Mouse (Mus musculus) forebrain, embryonic 15.5 days (tissue): Measurements from ENCODE around the gene Crtc1. TPM values are rescaled to one million over a fixed set of nuclear protein-coding genes. Genes with fewer than 3 reads are reported as not detected.
A peak's percentile ranks its signal among the peaks of the same experiment; 100 is the strongest.

Experiments used
- ATAC-seq: fragments of 200-750 bp; cut with Nextera tagmentation; replicated peaks from 2 replicates; pipeline ENCODE4 v1.8.0; 2017; ENCODE audit warnings: mild to moderate bottlenecking, moderate TSS enrichment, moderate library complexity
- H3K27ac ChIP-seq: fragments of 300-500 bp; sonication (generic); replicated peaks from 2 replicates; pipeline ENCODE4 v1.5.1; 2015; ENCODE audit warnings: mild to moderate bottlenecking, inconsistent platforms
- H3K27me3 ChIP-seq: fragments of 300-500 bp; sonication (generic); 2 replicates; pipeline ENCODE4 v1.6.1; 2015; ENCODE audit warnings: inconsistent platforms
- H3K36me3 ChIP-seq: fragments of 300-500 bp; sonication (generic); 2 replicates; pipeline ENCODE4 v1.6.1; 2015; ENCODE audit warnings: mild to moderate bottlenecking, inconsistent platforms
- H3K4me1 ChIP-seq: fragments of 300-500 bp; sonication (generic); 2 replicates; pipeline ENCODE4 v1.6.1; 2015; ENCODE audit warnings: inconsistent platforms
- H3K4me2 ChIP-seq: fragments of 300-500 bp; sonication (generic); replicated peaks from 2 replicates; pipeline ENCODE4 v1.6.1; 2015; ENCODE audit warnings: mild to moderate bottlenecking, inconsistent platforms
- H3K4me3 ChIP-seq: fragments of 300-500 bp; sonication (generic); 2 replicates; pipeline ENCODE4 v1.5.1; 2015; ENCODE audit warnings: mild to moderate bottlenecking, inconsistent platforms
- H3K9ac ChIP-seq: fragments of 300-500 bp; sonication (generic); replicated peaks from 2 replicates; pipeline ENCODE4 v1.6.1; 2015; ENCODE audit warnings: mild to moderate bottlenecking, inconsistent platforms
- H3K9me3 ChIP-seq: fragments of 300-500 bp; sonication (generic); 2 replicates; pipeline ENCODE4 v1.6.1; 2016; ENCODE audit warnings: inconsistent platforms
- WGBS: fragments of 180-500 bp; shearing (Covaris S2); methylation state at CpG from one replicate; pipeline ENCODE4 v1.1.7; 2015; ENCODE audit warnings: mixed read lengths; 5-methylcytosine and 5-hydroxymethylcytosine counted together
- polyA plus RNA-seq: library from polyadenylated mRNA; unstranded; fragments of >200 nt; fragmentation: Nextera tagmentation; extraction: Ambion mirVana; gene quantifications from 2 replicates; pipeline ENCODE4 v1.2.1, GENCODE M21; 2015

Crtc1 gene
- 41.0 and 42.2 TPM in 2 replicates for polyA plus RNA-seq

GRCm38 (mm10) chr8:70439055-70439847, at the start of gene Crtc1:
TSS of gene Crtc1 (minus strand) at chr8:70439579.
- Histone ChIP-seq H3K27me3 (no peaks in the 10 kb centered on the region), H3K36me3 (no peaks in the 10 kb centered on the region), H3K4me2 (peak within 1 kb of the TSS; percentile 79), H3K27ac (peak within 1 kb of the TSS; percentile 83), H3K4me3 (peak within 1 kb of the TSS; percentile 52), H3K9ac (peak within 1 kb of the TSS; percentile 71), H3K4me1 (peaks cover 27% of the 10 kb centered on the region), H3K9me3 (no peaks in the 10 kb centered on the region)
- under 1% methylated on average over 66 of the region's 70 CpGs for WGBS
- peak; percentile 98 for ATAC-seq

DNA sequence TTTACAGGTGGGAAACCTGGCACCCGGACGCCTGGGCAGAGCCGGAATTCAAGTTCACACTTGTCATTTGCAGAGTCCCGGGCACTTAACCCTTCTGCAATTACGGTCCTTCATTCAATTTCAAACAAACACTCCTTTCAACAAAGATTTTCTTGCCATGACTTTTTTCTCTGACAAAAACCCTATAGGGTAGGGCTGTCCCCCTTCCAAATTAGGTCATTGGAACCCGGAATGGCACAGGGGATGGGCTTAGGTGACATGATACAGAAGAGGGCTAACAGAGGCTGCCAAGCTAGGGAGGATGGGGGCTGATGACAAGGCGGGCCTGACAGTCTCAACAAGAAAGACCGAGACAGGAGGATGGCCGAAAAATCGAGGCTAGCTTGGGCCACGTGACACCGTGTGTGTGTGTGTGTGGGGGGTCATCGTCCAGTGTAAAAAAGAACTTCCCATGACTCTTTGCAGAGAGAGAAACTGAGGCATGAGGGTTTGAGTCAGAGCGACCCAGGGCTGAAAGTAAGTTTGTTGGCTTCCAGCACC, 49.6 kb upstream of the Crtc1 start:
- peaks cover 44% of the 10 kb centered on the region for H3K4me1 ChIP-seq
- peaks cover 95% of the 10 kb centered on the region for H3K27me3 ChIP-seq
- H3K9ac ChIP-seq: no peak overlapping the region
- peak overlapping the region; percentile 11; the same call in 1 of the 2 replicates for H3K4me2 ChIP-seq
- H3K4me3 ChIP-seq: no peak overlapping the region
- no peaks in the 10 kb centered on the region for H3K36me3 ChIP-seq
- 3% methylated on average over 14 of the region's 14 CpGs for WGBS
- ATAC-seq: no peak
- H3K27ac ChIP-seq: no peak overlapping the region
- H3K9me3 ChIP-seq: no peaks in the 10 kb centered on the region

- WGBS: 4% methylated on average over 55 of the region's 55 CpGs
- Histone ChIP-seq H3K36me3 (no peaks in the 10 kb centered on the region), H3K9ac (peak overlapping the region; percentile 6; the same call in 1 of the 2 replicates), H3K27me3 (peaks cover 92% of the 10 kb centered on the region), H3K27ac (no peak overlapping the region), H3K4me3 (peak overlapping the region; percentile 23), H3K9me3 (no peaks in the 10 kb centered on the region), H3K4me2 (peak overlapping the region; percentile 83), H3K4me1 (peaks cover 36% of the 10 kb centered on the region)
- ATAC-seq: no peak
Measured at GRCm38 (mm10) chr8:70487993-70488796, 48.8 kb upstream of the Crtc1 start.

GRCm38 (mm10) chr8:70486941-70487520, 47.7 kb upstream of the Crtc1 start, which contains the start of gene Tmem59l:
TSS of gene Tmem59l (minus strand) at chr8:70487358.
- WGBS: 3% methylated on average over 33 of the region's 33 CpGs
- ATAC-seq: peak; percentile 58
- Histone ChIP-seq H3K36me3 (no peaks in the 10 kb centered on the region), H3K4me2 (peak within 1 kb of the TSS; percentile 83), H3K27me3 (peaks cover 82% of the 10 kb centered on the region), H3K4me1 (peaks cover 26% of the 10 kb centered on the region), H3K4me3 (peak within 1 kb of the TSS; percentile 62), H3K27ac (no peak within 1 kb of the TSS), H3K9me3 (no peaks in the 10 kb centered on the region), H3K9ac (peak within 1 kb of the TSS; percentile 86)

GRCm38 (mm10) chr8:70486191-70486681, 46.9 kb upstream of the Crtc1 start:
- H3K27ac ChIP-seq: no peak overlapping the region
- H3K4me1 ChIP-seq: peaks cover 26% of the 10 kb centered on the region
- ATAC-seq: peak; percentile 33; the same call in 1 of the 2 replicates
- peaks cover 74% of the 10 kb centered on the region for H3K27me3 ChIP-seq
- WGBS: 48% methylated on average over 7 of the region's 7 CpGs
- H3K4me2 ChIP-seq: peak overlapping the region; percentile 83
- peak overlapping the region; percentile 62 for H3K4me3 ChIP-seq
- no peaks in the 10 kb centered on the region for H3K9me3 ChIP-seq
- H3K9ac ChIP-seq: peak overlapping the region; percentile 86; the same call in 1 of the 2 replicates
- H3K36me3 ChIP-seq: no peaks in the 10 kb centered on the region

DNA sequence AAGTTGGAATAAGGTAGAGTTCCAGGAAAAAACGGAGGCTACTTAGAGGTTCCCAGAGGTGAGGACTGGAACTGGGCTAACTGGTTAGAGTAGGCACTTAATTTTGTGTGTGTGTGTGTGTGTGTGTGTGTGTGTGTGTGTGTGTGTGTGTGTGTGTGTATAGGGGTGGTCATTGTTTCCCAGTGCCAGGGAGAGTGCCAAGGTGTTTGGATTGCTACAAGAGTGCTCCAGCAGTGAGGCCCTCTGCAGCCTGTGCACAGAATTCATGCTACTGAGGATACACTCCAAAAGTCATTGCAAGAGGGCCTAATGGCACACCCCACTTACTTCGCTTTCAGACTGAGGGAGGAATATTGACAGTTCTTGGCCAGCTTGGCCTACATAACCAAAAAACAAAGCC, 43.6 kb upstream of the Crtc1 start:
- H3K27ac ChIP-seq: no peak overlapping the region
- H3K4me1 ChIP-seq: peaks cover 13% of the 10 kb centered on the region
- H3K9me3 ChIP-seq: no peaks in the 10 kb centered on the region
- H3K4me2 ChIP-seq: no peak overlapping the region
- no peak for ATAC-seq
- no peak overlapping the region for H3K9ac ChIP-seq
- H3K4me3 ChIP-seq: no peak overlapping the region
- WGBS: 52% methylated on average over 2 of the region's 2 CpGs
- peaks cover 41% of the 10 kb centered on the region for H3K27me3 ChIP-seq
- H3K36me3 ChIP-seq: no peaks in the 10 kb centered on the region

DNA sequence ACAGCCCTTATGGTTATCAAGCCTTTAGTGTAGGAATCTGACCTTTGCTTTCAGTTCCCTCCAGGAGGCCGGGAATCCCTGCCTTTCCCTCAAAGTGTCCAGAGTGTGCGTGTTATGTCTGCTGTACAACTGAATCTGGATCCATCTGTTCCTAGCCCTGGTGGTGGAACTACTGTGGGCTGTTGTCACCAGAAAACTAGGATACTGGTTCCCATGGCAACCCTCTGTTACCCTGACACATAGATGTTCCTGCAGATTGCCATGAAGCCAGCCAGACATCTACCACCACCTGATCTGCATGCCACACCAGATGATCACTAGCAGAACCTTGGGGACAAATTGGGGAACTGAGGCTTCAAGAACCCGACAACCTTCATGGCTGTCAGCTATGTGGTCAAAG, 42.5 kb upstream of the Crtc1 start:
- H3K27me3 ChIP-seq: peaks cover 34% of the 10 kb centered on the region
- 73% methylated on average over 3 of the region's 3 CpGs for WGBS
- no peak for ATAC-seq
- H3K4me2 ChIP-seq: no peak overlapping the region
- no peak overlapping the region for H3K4me3 ChIP-seq
- H3K36me3 ChIP-seq: no peaks in the 10 kb centered on the region
- no peaks in the 10 kb centered on the region for H3K9me3 ChIP-seq
- no peak overlapping the region for H3K27ac ChIP-seq
- no peak overlapping the region for H3K9ac ChIP-seq
- peaks cover 14% of the 10 kb centered on the region for H3K4me1 ChIP-seq

DNA sequence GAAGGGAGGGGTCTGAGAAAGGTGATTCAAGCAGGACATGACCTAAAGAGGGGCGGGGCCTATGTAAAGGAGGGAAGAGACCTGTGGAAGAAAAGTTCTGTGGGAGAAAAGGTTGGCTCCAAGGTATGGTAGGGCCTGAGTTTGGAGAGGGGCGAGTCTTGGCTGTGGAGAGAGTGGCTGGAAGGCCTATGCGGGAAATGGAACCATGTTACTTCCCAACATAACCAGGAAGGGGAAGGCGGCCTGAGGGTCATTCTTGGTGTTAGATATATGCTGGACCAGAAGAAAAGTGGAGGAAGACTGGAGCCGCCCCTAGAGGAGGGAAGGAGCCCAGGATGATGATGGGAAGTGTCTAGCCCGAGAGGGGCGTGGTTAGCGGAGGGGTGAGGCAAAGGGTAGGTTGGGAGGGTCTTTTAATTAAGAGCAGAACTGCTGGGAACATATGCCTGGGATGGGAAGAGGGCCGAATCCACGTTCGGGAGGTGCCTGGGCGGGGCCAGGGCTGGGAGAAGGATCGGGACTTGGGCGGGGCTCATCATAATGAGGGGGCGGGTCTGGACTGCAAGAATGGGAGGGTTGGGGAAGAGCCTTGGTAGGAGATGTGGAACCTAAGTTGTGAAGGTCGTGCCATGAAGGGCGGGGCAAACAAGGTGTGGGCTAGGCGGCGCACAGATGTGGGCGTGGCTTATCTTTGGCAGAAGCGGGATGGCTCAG, 38.0 kb upstream of the Crtc1 start:
- 4% methylated on average over 21 of the region's 21 CpGs for WGBS
- H3K9ac ChIP-seq: no peak overlapping the region
- ATAC-seq: peak; percentile 63

DNA sequence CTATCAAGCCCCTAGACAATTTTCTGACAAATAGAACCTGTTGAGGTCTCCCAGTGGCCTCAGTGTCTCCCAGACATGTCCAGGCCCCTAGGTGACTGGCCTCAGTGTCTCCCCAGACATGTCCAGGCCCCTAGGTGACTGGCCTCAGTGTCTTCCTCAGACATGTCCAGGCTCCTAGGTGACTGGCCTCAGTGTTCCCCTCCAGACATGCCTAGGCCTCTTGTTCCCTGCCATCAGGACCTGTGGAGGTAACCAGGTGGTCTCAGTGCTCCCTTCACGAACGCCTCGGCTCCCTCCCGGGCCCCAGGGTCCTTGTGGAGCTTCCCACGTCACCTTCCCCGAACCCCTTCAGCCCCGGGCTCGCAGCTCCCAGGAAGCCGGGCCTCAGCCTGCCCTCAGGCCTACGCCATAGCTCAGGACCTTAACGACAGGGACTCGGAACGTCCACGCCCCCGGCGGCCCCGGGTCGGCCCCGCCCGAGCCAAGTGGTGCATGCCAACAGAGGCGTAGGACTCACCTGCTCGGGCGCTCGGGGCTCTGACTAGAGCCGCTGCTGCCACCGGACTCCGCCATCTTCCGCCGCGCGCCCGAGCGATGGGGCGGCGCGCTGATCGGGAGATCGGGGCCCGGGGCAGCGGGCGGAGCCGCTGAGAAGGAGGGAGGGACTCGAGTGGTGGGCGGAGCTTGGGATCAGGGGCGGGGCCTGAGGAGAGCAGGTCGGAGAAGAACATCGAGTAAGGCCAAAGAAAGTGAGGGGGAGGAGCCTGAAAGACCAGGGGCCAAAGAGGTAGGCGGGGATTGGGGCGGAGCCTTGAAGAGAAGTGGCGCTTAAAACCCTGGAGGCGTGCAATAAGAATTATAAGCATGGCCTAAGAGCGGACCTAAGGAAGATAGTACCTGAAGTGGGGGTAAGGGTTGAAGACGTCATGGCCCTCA, 37.2 kb upstream of the Crtc1 start, which contains the start of gene Klhl26:
TSS of gene Klhl26 (minus strand) at position 636 of the 936 bp plus-strand sequence.
- Histone ChIP-seq H3K4me1 (peaks cover 17% of the 10 kb centered on the region), H3K27ac (peak within 1 kb of the TSS; percentile 9; the same call in 1 of the 2 replicates), H3K9ac (peak within 1 kb of the TSS; percentile 82), H3K4me3 (peak within 1 kb of the TSS; percentile 83), H3K36me3 (no peaks in the 10 kb centered on the region), H3K27me3 (no peaks in the 10 kb centered on the region; the same call in 1 of the 2 replicates), H3K9me3 (no peaks in the 10 kb centered on the region), H3K4me2 (peak within 1 kb of the TSS; percentile 78)
- ATAC-seq: peak; percentile 86
- WGBS: under 1% methylated on average over 53 of the region's 53 CpGs

More for the DNA sequence above, 38.0 kb upstream of the Crtc1 start:
- Histone ChIP-seq H3K27me3 (no peaks in the 10 kb centered on the region; the same call in 1 of the 2 replicates), H3K4me2 (peak overlapping the region; percentile 78), H3K9me3 (no peaks in the 10 kb centered on the region), H3K36me3 (no peaks in the 10 kb centered on the region), H3K4me3 (peak overlapping the region; percentile 83), H3K27ac (no peak overlapping the region), H3K4me1 (peaks cover 17% of the 10 kb centered on the region)

DNA sequence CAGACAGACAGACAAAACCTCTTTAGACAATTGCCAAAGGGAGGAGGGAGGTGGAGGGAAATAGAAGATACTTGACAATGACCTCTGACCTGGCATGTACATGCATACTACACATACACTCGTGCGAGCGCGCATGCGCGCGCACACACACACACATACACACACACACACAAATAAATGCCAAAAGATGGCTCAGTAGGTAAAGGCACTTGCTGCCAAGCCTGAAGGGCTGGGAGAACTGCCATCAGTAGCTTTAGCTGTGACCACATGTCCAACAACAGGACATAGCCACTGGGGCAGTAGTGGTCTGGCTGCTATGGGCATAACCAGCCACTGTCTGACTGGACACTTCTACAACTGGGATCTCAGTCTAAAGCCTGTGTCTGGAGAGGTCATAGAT, 32.5 kb upstream of the Crtc1 start:
- H3K27me3 ChIP-seq: no peaks in the 10 kb centered on the region
- H3K4me2 ChIP-seq: no peak overlapping the region
- peaks cover 14% of the 10 kb centered on the region for H3K4me1 ChIP-seq
- ATAC-seq: no peak
- no peak overlapping the region for H3K9ac ChIP-seq
- no peaks in the 10 kb centered on the region for H3K36me3 ChIP-seq
- no peaks in the 10 kb centered on the region for H3K9me3 ChIP-seq
- H3K27ac ChIP-seq: no peak overlapping the region
- no peak overlapping the region for H3K4me3 ChIP-seq
- 96% methylated on average over 7 of the region's 7 CpGs for WGBS
